Mouse (Mus musculus) liver, postnatal 0 days (tissue): ENCODE data around the gene Stx4a. TPM values are rescaled to one million over a fixed set of nuclear protein-coding genes. Genes with fewer than 3 reads are reported as not detected.

Experiments
- ATAC-seq: fragments of 200-750 bp; cut with Nextera tagmentation; 2 replicates; pipeline ENCODE4 v1.8.0; 2017; ENCODE audit warnings: mild to moderate bottlenecking, moderate library complexity
- DNase-seq: peaks from one replicate; pipeline ENCODE4 v3.0.0-alpha.2; 2016
- H3K27ac ChIP-seq: fragments of 300-500 bp; sonication (generic); 2 replicates; pipeline ENCODE4 v1.5.1; 2014; ENCODE audit warnings: antibody characterized with exemption, moderate library complexity, mild to moderate bottlenecking, low read depth
- H3K27me3 ChIP-seq: fragments of 300-500 bp; sonication (generic); 2 replicates; pipeline ENCODE4 v1.6.1; 2014; ENCODE audit warnings: low read length, control low read depth, mixed read lengths; ENCODE audit not compliant: insufficient read depth
- H3K36me3 ChIP-seq: fragments of 300-500 bp; sonication (generic); replicated peaks from 2 replicates; pipeline ENCODE4 v1.6.1; 2014; ENCODE audit warnings: mild to moderate bottlenecking, control low read depth, low read length, moderate library complexity, mixed read lengths; ENCODE audit not compliant: insufficient read depth
- H3K4me1 ChIP-seq: fragments of 300-500 bp; sonication (generic); 2 replicates; pipeline ENCODE4 v1.6.1; 2014; ENCODE audit warnings: antibody characterized with exemption, mild to moderate bottlenecking, control low read depth; ENCODE audit not compliant: insufficient read depth
- H3K4me2 ChIP-seq: fragments of 300-500 bp; sonication (generic); 2 replicates; pipeline ENCODE4 v1.6.1; 2014; ENCODE audit warnings: low read depth, mild to moderate bottlenecking, low read length, moderate library complexity, mixed read lengths
- H3K4me3 ChIP-seq: fragments of 300-500 bp; sonication (generic); 2 replicates; pipeline ENCODE4 v1.5.1; 2014; ENCODE audit warnings: low read depth, low read length
- H3K9ac ChIP-seq: fragments of 300-500 bp; sonication (generic); replicated peaks from 2 replicates; pipeline ENCODE4 v1.6.1; 2014; ENCODE audit warnings: mild to moderate bottlenecking, moderate library complexity
- H3K9me3 ChIP-seq: fragments of 300-500 bp; sonication (generic); 2 replicates; pipeline ENCODE4 v1.6.1; 2016; ENCODE audit warnings: mild to moderate bottlenecking, control low read depth, low read length, mixed read lengths
- CTCF ChIP-seq: sonication (generic); IDR thresholded peaks from 2 replicates; pipeline ENCODE4 v1.5.1; 2016; ENCODE audit warnings: antibody characterized with exemption, low read depth
- EP300 ChIP-seq: IDR thresholded peaks from 2 replicates; pipeline ENCODE4 v1.6.1; 2016; ENCODE audit warnings: antibody characterized with exemption, low read depth, mild to moderate bottlenecking
- WGBS: fragments of 180-500 bp; shearing (Covaris S2); extraction: QIAGEN DNeasy Blood & Tissue Kit; methylation state at CpG from one replicate; pipeline ENCODE4 v1.1.7; 2014; ENCODE audit not compliant: insufficient replicate concordance; 5-methylcytosine and 5-hydroxymethylcytosine counted together
- polyA plus RNA-seq: library from polyadenylated mRNA; unstranded; fragments of >200 nt; fragmentation: Nextera tagmentation; extraction: Ambion mirVana; gene quantifications from 2 replicates; pipeline ENCODE4 v1.2.1, GENCODE M21; 2015

The Stx4a gene
- polyA plus RNA-seq, 1 experiment from 2014 or later, result 17.5 TPM

- H3K4me3 ChIP-seq, result no peak overlapping the region
- ATAC-seq, result no peak
- peaks cover 13% of the 10 kb centered on the region for H3K4me1 ChIP-seq
- 67% methylated on average over 7 of the region's 7 CpGs for WGBS
- no peaks in the 10 kb centered on the region for H3K27me3 ChIP-seq
- no peak overlapping the region for H3K9ac ChIP-seq
- no peaks in the 10 kb centered on the region for H3K36me3 ChIP-seq
- no peak for DNase-seq
- H3K4me2 ChIP-seq, result no peak overlapping the region
- H3K27ac ChIP-seq, result no peak overlapping the region
- TF ChIP-seq CTCF, result no peak
- H3K9me3 ChIP-seq, result no peaks in the 10 kb centered on the region
Measured at GRCm38 (mm10) chr7:127817053-127817452, 7.0 kb upstream of the Stx4a start.

- DNase-seq, result no peak
- no peak for ATAC-seq
- no peak overlapping the region for H3K4me3 ChIP-seq
- H3K36me3 ChIP-seq, result no peaks in the 10 kb centered on the region
- H3K27ac ChIP-seq, result no peak overlapping the region
- TF ChIP-seq EP300 (no peak), CTCF (no peak)
- 85% methylated on average over 5 of the region's 5 CpGs for whole genome bisulfite sequencing
- no peak overlapping the region for H3K4me2 ChIP-seq
- H3K9me3 ChIP-seq, result no peaks in the 10 kb centered on the region
- no peak overlapping the region for H3K9ac ChIP-seq
- no peaks in the 10 kb centered on the region for H3K27me3 ChIP-seq
- peaks cover 13% of the 10 kb centered on the region for H3K4me1 ChIP-seq
Measured at GRCm38 (mm10) chr7:127817776-127818175, 6.3 kb upstream of the Stx4a start.

GRCm38 (mm10) chr7:127820836-127821509, 3.1 kb upstream of the Stx4a start:
- ATAC-seq (no peak), DNase-seq (no peak)
- Histone ChIP-seq H3K36me3 (no peaks in the 10 kb centered on the region), H3K27ac (no peak overlapping the region), H3K4me2 (no peak overlapping the region), H3K27me3 (peaks cover 5% of the 10 kb centered on the region; the same call in 1 of the 2 replicates), H3K4me3 (no peak overlapping the region), H3K9ac (no peak overlapping the region), H3K4me1 (peaks cover 3% of the 10 kb centered on the region; the same call in 1 of the 2 replicates), H3K9me3 (no peaks in the 10 kb centered on the region)
- TF ChIP-seq CTCF (no peak), EP300 (no peak)
- WGBS, result 36% methylated on average over 13 of the region's 13 CpGs

- 69% methylated on average over 3 of the region's 3 CpGs for WGBS
- Histone ChIP-seq H3K27ac (no peak overlapping the region), H3K27me3 (peaks cover 5% of the 10 kb centered on the region; the same call in 1 of the 2 replicates), H3K4me3 (no peak overlapping the region), H3K9ac (no peak overlapping the region), H3K36me3 (no peaks in the 10 kb centered on the region), H3K4me2 (no peak overlapping the region), H3K9me3 (no peaks in the 10 kb centered on the region), H3K4me1 (no peaks in the 10 kb centered on the region)
- DNase-seq, result no peak
- TF ChIP-seq EP300, result no peak
- no peak for TF ChIP-seq CTCF
- no peak for ATAC-seq
Measured at GRCm38 (mm10) chr7:127822494-127822893, 1.6 kb upstream of the Stx4a start.

- Histone ChIP-seq H3K4me3 (no peak overlapping the region), H3K27me3 (peaks cover 5% of the 10 kb centered on the region; the same call in 1 of the 2 replicates), H3K4me2 (peak overlapping the region; percentile 48), H3K4me1 (no peaks in the 10 kb centered on the region), H3K9me3 (no peaks in the 10 kb centered on the region), H3K36me3 (no peaks in the 10 kb centered on the region), H3K9ac (no peak overlapping the region), H3K27ac (no peak overlapping the region)
- ATAC-seq, result no peak
- no peak for DNase-seq
- TF ChIP-seq CTCF (peak; percentile 12; the same call in 1 of the 2 replicates), EP300 (no peak)
- 71% methylated on average over 11 of the region's 11 CpGs for WGBS
Measured at GRCm38 (mm10) chr7:127823236-127824171, 590 bp upstream of the Stx4a start.

GRCm38 (mm10) chr7:127835550-127835949, 11.5 kb downstream of the Stx4a start:
- TF ChIP-seq EP300, result no peak
- TF ChIP-seq CTCF, result no peak
- no peak for DNase-seq
- WGBS, result 78% methylated on average over 2 of the region's 2 CpGs

More at GRCm38 (mm10) chr7:127835550-127835949, 11.5 kb downstream of the Stx4a start:
- no peaks in the 10 kb centered on the region for H3K9me3 ChIP-seq
- no peak for ATAC-seq
- no peak overlapping the region for H3K9ac ChIP-seq
- H3K4me3 ChIP-seq, result no peak overlapping the region
- H3K4me2 ChIP-seq, result no peak overlapping the region
- H3K27ac ChIP-seq, result no peak overlapping the region
- no peaks in the 10 kb centered on the region for H3K27me3 ChIP-seq
- H3K4me1 ChIP-seq, result 0 out of 2 replicates have a peak, but pooled peaks cover 2% of the 10 kb centered on the region
- no peaks in the 10 kb centered on the region for H3K36me3 ChIP-seq
